Mouse (Mus musculus): ENCODE measurements around the gene Prr3.

DNA sequence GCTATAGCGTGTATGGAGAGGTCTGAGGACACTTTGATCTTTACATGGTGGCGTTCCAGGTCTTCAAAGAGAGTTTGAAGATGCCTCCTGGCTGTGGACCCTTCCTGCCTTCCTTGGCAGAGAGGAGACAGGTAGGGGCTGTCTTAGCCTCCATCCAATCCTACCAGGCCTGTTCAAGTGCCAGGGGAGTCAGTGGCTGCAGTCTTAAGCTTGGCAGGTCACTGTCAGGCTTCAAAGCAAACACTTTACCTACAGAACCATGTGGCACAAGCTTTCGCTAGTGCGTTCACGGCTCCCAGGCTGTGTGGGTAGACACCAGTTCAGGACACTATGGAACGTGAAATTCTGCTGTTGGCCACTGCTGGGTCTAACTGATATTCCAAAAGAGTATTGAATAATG lies 42.9 kb upstream of the Prr3 start:
- TF ChIP-seq ZNF384 (IDR thresholded peaks at IDR 0.05; ENCODE audit: low read depth, low read length) (no peak), CHD2 (IDR thresholded peaks at IDR 0.05; ENCODE audit: low read depth, low read length) (no peak)
